Mouse (Mus musculus) megakaryocyte, embryonic 14.5 days (primary cell): ENCODE results near the gene Bsg. TPM values are rescaled to one million over a fixed set of nuclear protein-coding genes. Genes with fewer than 3 reads are reported as not detected.
A peak's percentile ranks its signal among the peaks of the same experiment; 100 is the strongest.
"Not testable (repeated sequence)": the region's sequence is repeated elsewhere in the genome, so short reads cannot be mapped to it uniquely, and the experiment has no call there.

Experiments used
- H3K27me3 ChIP-seq: replicated peaks from 2 replicates; pipeline ENCODE3; 2012; ENCODE audit warnings: inconsistent platforms
- H3K36me3 ChIP-seq: replicated peaks from 2 replicates; pipeline ENCODE3; 2012; ENCODE audit warnings: low read length, inconsistent platforms, mixed read lengths
- H3K4me1 ChIP-seq: 2 replicates; pipeline ENCODE4 v1.6.1; 2012; ENCODE audit warnings: inconsistent platforms
- H3K4me3 ChIP-seq: replicated peaks from 2 replicates; pipeline ENCODE3; 2012; ENCODE audit warnings: moderate library complexity, mild to moderate bottlenecking, inconsistent platforms
- H3K9me3 ChIP-seq: 2 replicates; pipeline ENCODE4 v1.6.1; 2012; ENCODE audit warnings: inconsistent platforms
- FLI1 ChIP-seq: IDR thresholded peaks from 2 replicates; pipeline ENCODE4 v1.6.1; 2012; ENCODE audit warnings: low read length, inconsistent platforms, mixed read lengths
- GATA1 ChIP-seq: IDR thresholded peaks from 3 replicates; pipeline ENCODE4 v1.6.1; 2012; ENCODE audit warnings: mixed read lengths, low read length, inconsistent platforms, borderline replicate concordance
- polyA plus RNA-seq: library from polyadenylated mRNA; stranded (reverse); fragments of >175 nt; gene quantifications from 2 replicates; pipeline ENCODE4 v1.2.3, GENCODE M21; 2012; ENCODE audit warnings: low replicate concordance; ENCODE audit not compliant: insufficient read depth

Gene Bsg
- polyA plus RNA-seq, 1 experiment: 3,272 TPM

- H3K4me3 ChIP-seq: no peak overlapping the region
- peaks cover 39% of the 10 kb centered on the region for H3K4me1 ChIP-seq
- no peaks in the 10 kb centered on the region for H3K27me3 ChIP-seq
- H3K36me3 ChIP-seq: peaks cover 57% of the 10 kb centered on the region
- TF ChIP-seq FLI1 (no peak), GATA1 (no peak)
- H3K9me3 ChIP-seq: no peaks in the 10 kb centered on the region
These were observed 39.5 kb downstream of the Bsg start for GRCm38 (mm10) chr10:79743650-79744365.

- Histone ChIP-seq H3K4me1 (peaks cover 34% of the 10 kb centered on the region), H3K9me3 (no peaks in the 10 kb centered on the region), H3K27me3 (no peaks in the 10 kb centered on the region), H3K36me3 (peaks cover 41% of the 10 kb centered on the region), H3K4me3 (peak overlapping the region; percentile 90)
- TF ChIP-seq GATA1 (no peak), FLI1 (no peak)
These were observed 41.1 kb downstream of the Bsg start for GRCm38 (mm10) chr10:79745411-79745810.

GRCm38 (mm10) chr10:79745898-79746773 lies 41.8 kb downstream of the Bsg start, which contains the start of gene Polrmt:
Gene Polrmt (minus strand): TSS chr10:79746581.
- Histone ChIP-seq H3K4me1 (peaks cover 35% of the 10 kb centered on the region), H3K4me3 (peak within 1 kb of the TSS; percentile 90), H3K9me3 (no peaks in the 10 kb centered on the region), H3K27me3 (peaks cover 2% of the 10 kb centered on the region), H3K36me3 (peaks cover 33% of the 10 kb centered on the region)
- TF ChIP-seq GATA1 (no peak), FLI1 (no peak)

GRCm38 (mm10) chr10:79746774-79747151 lies 42.5 kb downstream of the Bsg start:
- Histone ChIP-seq H3K4me1 (peaks cover 40% of the 10 kb centered on the region), H3K4me3 (peak overlapping the region; percentile 90)

DNA sequence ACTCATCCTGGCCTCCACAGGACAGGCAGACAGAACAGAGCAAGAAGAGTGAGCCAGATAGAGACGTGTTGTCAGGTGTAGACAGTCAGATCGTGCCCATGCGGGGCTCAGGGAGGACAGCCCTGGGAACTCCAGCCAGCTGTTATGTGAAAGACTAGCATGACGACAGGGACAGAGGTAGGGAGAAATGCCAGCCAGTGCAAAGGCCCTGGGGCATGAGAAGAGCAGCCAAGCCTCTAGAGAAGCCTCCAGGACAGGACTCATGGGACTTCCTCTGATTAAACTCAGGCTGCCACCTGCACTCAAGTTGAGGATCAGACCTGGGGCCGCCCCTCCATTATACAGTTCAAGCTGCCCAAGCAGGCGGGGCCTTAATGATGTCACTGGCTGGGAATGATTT lies 44.2 kb downstream of the Bsg start:
- Histone ChIP-seq H3K27me3 (peaks cover 8% of the 10 kb centered on the region), H3K9me3 (no peaks in the 10 kb centered on the region), H3K4me3 (no peak overlapping the region), H3K4me1 (peaks cover 40% of the 10 kb centered on the region), H3K36me3 (peaks cover 12% of the 10 kb centered on the region)
- TF ChIP-seq GATA1: no peak
- no peak for TF ChIP-seq FLI1

More at GRCm38 (mm10) chr10:79746774-79747151, 42.5 kb downstream of the Bsg start:
- Histone ChIP-seq H3K36me3 (peaks cover 27% of the 10 kb centered on the region), H3K9me3 (no peaks in the 10 kb centered on the region), H3K27me3 (peaks cover 8% of the 10 kb centered on the region)
- TF ChIP-seq GATA1 (no peak), FLI1 (no peak)

DNA sequence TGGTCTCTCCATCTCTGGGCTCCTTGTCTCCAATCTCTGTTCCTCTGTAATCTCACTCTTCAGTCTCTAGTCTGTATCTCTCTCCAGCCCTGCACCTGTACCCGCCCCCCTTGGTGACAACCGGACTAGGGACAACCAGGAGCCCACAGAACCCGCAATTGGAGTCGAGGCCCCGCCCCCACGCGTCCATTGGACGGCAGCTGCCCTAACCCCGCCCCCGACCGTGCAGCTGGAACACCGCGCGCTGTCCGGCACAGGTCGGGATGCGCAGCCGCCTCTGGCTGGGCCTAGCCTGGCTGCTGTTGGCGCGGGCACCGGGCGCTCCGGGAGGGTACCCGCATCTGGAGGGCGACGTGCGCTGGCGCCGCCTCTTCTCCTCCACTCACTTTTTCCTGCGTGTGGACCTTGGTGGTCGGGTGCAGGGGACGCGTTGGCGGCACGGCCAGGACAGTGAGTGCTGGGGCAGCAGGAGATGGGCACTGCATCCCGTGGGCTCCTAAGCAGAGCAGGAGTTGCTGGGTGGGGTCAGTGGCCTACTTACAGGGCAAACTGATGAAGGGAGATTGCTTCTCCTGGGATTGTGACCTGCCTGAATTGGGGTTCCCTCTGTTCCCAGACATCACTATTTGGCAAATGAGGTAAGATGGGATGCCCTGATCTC lies 50.7 kb downstream of the Bsg start, which contains the start of gene Fgf22:
TSS of gene Fgf22 (plus strand) at position 221 of the 661 bp plus-strand sequence.
- no peak for TF ChIP-seq GATA1
- no peak for TF ChIP-seq FLI1
- no peaks in the 10 kb centered on the region for H3K9me3 ChIP-seq
- peaks cover 16% of the 10 kb centered on the region for H3K4me1 ChIP-seq
- peak within 1 kb of the TSS; percentile 71 for H3K4me3 ChIP-seq
- peaks cover 11% of the 10 kb centered on the region for H3K27me3 ChIP-seq
- H3K36me3 ChIP-seq: peaks cover 45% of the 10 kb centered on the region

- H3K4me1 ChIP-seq: peaks cover 16% of the 10 kb centered on the region
- H3K27me3 ChIP-seq: peaks cover 11% of the 10 kb centered on the region
- no peak for TF ChIP-seq GATA1
- TF ChIP-seq FLI1: no peak
- H3K4me3 ChIP-seq: no peak overlapping the region
- H3K9me3 ChIP-seq: no peaks in the 10 kb centered on the region
- H3K36me3 ChIP-seq: peaks cover 53% of the 10 kb centered on the region
These were observed 51.6 kb downstream of the Bsg start for GRCm38 (mm10) chr10:79755854-79756253.

GRCm38 (mm10) chr10:79756660-79757059 lies 52.4 kb downstream of the Bsg start:
- H3K27me3 ChIP-seq: peaks cover 4% of the 10 kb centered on the region
- no peaks in the 10 kb centered on the region for H3K9me3 ChIP-seq
- peaks cover 13% of the 10 kb centered on the region for H3K4me1 ChIP-seq
- H3K4me3 ChIP-seq: peak overlapping the region; percentile 29
- H3K36me3 ChIP-seq: peaks cover 61% of the 10 kb centered on the region
- TF ChIP-seq GATA1 (no peak), FLI1 (no peak)

GRCm38 (mm10) chr10:79759675-79760074 lies 55.4 kb downstream of the Bsg start:
- Histone ChIP-seq H3K4me1 (peaks cover 40% of the 10 kb centered on the region), H3K36me3 (peaks cover 86% of the 10 kb centered on the region)
- not testable (repeated sequence) for H3K4me3 ChIP-seq, H3K9me3 ChIP-seq, H3K27me3 ChIP-seq
